Mouse (Mus musculus) liver, embryonic 12.5 days (tissue): ENCODE results near the gene Gm11127. TPM values are rescaled to one million over a fixed set of nuclear protein-coding genes. Genes with fewer than 3 reads are reported as not detected.
"Not testable (repeated sequence)": the region's sequence is repeated elsewhere in the genome, so short reads cannot be mapped to it uniquely, and the experiment has no call there.

ENCODE experiments used
- ATAC-seq: fragments of 200-750 bp; cut with Nextera tagmentation; 2 replicates; pipeline ENCODE4 v1.8.0; 2017; ENCODE audit warnings: moderate number of reproducible peaks, mild to moderate bottlenecking, moderate library complexity
- H3K27ac ChIP-seq: fragments of 300-500 bp; sonication (generic); 2 replicates; pipeline ENCODE4 v1.5.1; 2016; ENCODE audit warnings: mild to moderate bottlenecking
- H3K27me3 ChIP-seq: fragments of 300-500 bp; sonication (generic); replicated peaks from 2 replicates; pipeline ENCODE4 v1.6.1; 2016; ENCODE audit warnings: mild to moderate bottlenecking, moderate library complexity
- H3K36me3 ChIP-seq: fragments of 300-500 bp; sonication (generic); 2 replicates; pipeline ENCODE4 v1.6.1; 2016; ENCODE audit warnings: mild to moderate bottlenecking, moderate library complexity
- H3K4me1 ChIP-seq: fragments of 300-500 bp; sonication (generic); 2 replicates; pipeline ENCODE4 v1.6.1; 2016
- H3K4me2 ChIP-seq: fragments of 300-500 bp; sonication (generic); 2 replicates; pipeline ENCODE4 v1.6.1; 2016; ENCODE audit warnings: mild to moderate bottlenecking, moderate library complexity
- H3K4me3 ChIP-seq: fragments of 300-500 bp; sonication (generic); 2 replicates; pipeline ENCODE4 v1.5.1; 2016; ENCODE audit warnings: mild to moderate bottlenecking, moderate library complexity
- H3K9ac ChIP-seq: fragments of 300-500 bp; sonication (generic); 2 replicates; pipeline ENCODE4 v1.6.1; 2016; ENCODE audit warnings: mild to moderate bottlenecking, moderate library complexity
- H3K9me3 ChIP-seq: fragments of 300-500 bp; sonication (generic); replicated peaks from 2 replicates; pipeline ENCODE4 v1.6.1; 2016; ENCODE audit warnings: mild to moderate bottlenecking, moderate library complexity
- WGBS: fragments of 180-500 bp; shearing (Covaris S2); methylation state at CpG from one replicate; pipeline ENCODE4 v1.1.7; 2016; ENCODE audit not compliant: insufficient replicate concordance; 5-methylcytosine and 5-hydroxymethylcytosine counted together
- polyA plus RNA-seq: library from polyadenylated mRNA; unstranded; fragments of >200 nt; fragmentation: Nextera tagmentation; extraction: Ambion mirVana; gene quantifications from 2 replicates; pipeline ENCODE4 v1.2.1, GENCODE M21; 2016

Gm11127 gene
- polyA plus RNA-seq, 1 experiment from 2014 or later = not detected

GRCm38 (mm10) chr17:36057927-36058326, 244 bp downstream of the Gm11127 start:
- H3K9ac ChIP-seq, H3K4me1 ChIP-seq, H3K4me3 ChIP-seq, H3K36me3 ChIP-seq, H3K27me3 ChIP-seq, H3K9me3 ChIP-seq, ATAC-seq, H3K4me2 ChIP-seq, H3K27ac ChIP-seq: not testable (repeated sequence)
- WGBS = 84% methylated on average over 25 of the region's 25 CpGs

- Histone ChIP-seq H3K36me3 (no peaks in the 10 kb centered on the region), H3K27ac (no peak overlapping the region), H3K27me3 (no peaks in the 10 kb centered on the region), H3K9me3 (no peaks in the 10 kb centered on the region), H3K4me3 (peak overlapping the region; percentile 64), H3K9ac (peak overlapping the region; percentile 73), H3K4me2 (peak overlapping the region; percentile 83), H3K4me1 (peaks cover 21% of the 10 kb centered on the region)
- 76% methylated on average over 3 of the region's 3 CpGs for WGBS
- no peak for ATAC-seq
These were observed 14.9 kb downstream of the Gm11127 start for GRCm38 (mm10) chr17:36043286-36043685.

GRCm38 (mm10) chr17:36042610-36043169, 15.5 kb downstream of the Gm11127 start, which contains the start of the genes H2-T22 and Gm6034:
H2-T22 (minus strand) TSS chr17:36042747.
Gm6034 (plus strand) TSS chr17:36042961.
- peak within 1 kb of the TSS; percentile 73 for H3K9ac ChIP-seq
- ATAC-seq = peak; percentile 93
- 3% methylated on average over 12 of the region's 12 CpGs for WGBS

GRCm38 (mm10) chr17:36042055-36042454, 16.1 kb downstream of the Gm11127 start:
- Histone ChIP-seq H3K4me1 (peaks cover 21% of the 10 kb centered on the region), H3K4me2 (peak overlapping the region; percentile 83), H3K4me3 (peak overlapping the region; percentile 64), H3K9ac (peak overlapping the region; percentile 73)
- not testable (repeated sequence) for H3K9me3 ChIP-seq, H3K27ac ChIP-seq, H3K36me3 ChIP-seq, H3K27me3 ChIP-seq
- 4% methylated on average over 19 of the region's 19 CpGs for WGBS
- ATAC-seq = peak; percentile 40

More at GRCm38 (mm10) chr17:36042610-36043169, 15.5 kb downstream of the Gm11127 start, which contains the start of the genes H2-T22 and Gm6034:
- not testable (repeated sequence) for H3K36me3 ChIP-seq, H3K27ac ChIP-seq, H3K9me3 ChIP-seq, H3K27me3 ChIP-seq
- Histone ChIP-seq H3K4me3 (peak within 1 kb of the TSS; percentile 64), H3K4me2 (peak within 1 kb of the TSS; percentile 83), H3K4me1 (peaks cover 21% of the 10 kb centered on the region)

- not testable (repeated sequence) for H3K36me3 ChIP-seq, H3K4me2 ChIP-seq, ATAC-seq, H3K9me3 ChIP-seq, H3K27ac ChIP-seq, H3K9ac ChIP-seq, H3K27me3 ChIP-seq, H3K4me3 ChIP-seq
- WGBS = 77% methylated on average over 2 of the region's 2 CpGs
- peaks cover 21% of the 10 kb centered on the region for H3K4me1 ChIP-seq
These were observed 17.6 kb downstream of the Gm11127 start for GRCm38 (mm10) chr17:36040604-36041003.

GRCm38 (mm10) chr17:36036126-36036525, 22.0 kb downstream of the Gm11127 start:
- ATAC-seq, H3K4me3 ChIP-seq, H3K27me3 ChIP-seq, H3K4me2 ChIP-seq, H3K36me3 ChIP-seq, H3K27ac ChIP-seq, H3K9me3 ChIP-seq, H3K9ac ChIP-seq: not testable (repeated sequence)
- WGBS = 72% methylated on average over 13 of the region's 13 CpGs
- H3K4me1 ChIP-seq = peaks cover 11% of the 10 kb centered on the region

- H3K27ac ChIP-seq, H3K4me3 ChIP-seq, H3K27me3 ChIP-seq, H3K9me3 ChIP-seq, H3K9ac ChIP-seq, H3K36me3 ChIP-seq: not testable (repeated sequence)
- 26% methylated on average over 3 of the region's 3 CpGs for WGBS
- ATAC-seq = peak; percentile 60
- 0 out of 2 replicates have a peak overlapping the region, but pooled peaks have one; percentile 8 for H3K4me2 ChIP-seq
- peaks cover 19% of the 10 kb centered on the region for H3K4me1 ChIP-seq
These were observed 23.0 kb downstream of the Gm11127 start for GRCm38 (mm10) chr17:36035010-36035638.

DNA sequence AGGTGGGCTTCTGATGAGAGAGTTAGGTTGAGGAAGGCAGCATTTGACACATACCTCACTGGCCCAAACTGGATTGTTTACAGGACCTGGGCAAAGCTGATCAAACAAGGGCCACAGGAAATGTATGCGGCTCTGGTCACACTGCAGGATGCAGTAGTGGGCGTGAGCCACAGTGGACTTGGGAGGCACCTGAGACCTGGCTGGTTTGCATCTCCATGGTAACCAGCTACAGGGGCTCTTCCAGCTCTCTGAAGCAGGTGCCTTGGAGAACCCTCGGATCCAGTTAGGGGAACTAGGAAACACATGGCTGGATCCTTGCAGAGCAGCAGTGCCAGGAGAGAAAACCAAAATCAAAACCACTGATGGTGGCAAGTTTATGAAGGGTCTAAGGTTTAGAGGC, 23.6 kb downstream of the Gm11127 start:
- H3K9ac ChIP-seq, H3K36me3 ChIP-seq, H3K27me3 ChIP-seq, H3K9me3 ChIP-seq, H3K4me3 ChIP-seq, H3K27ac ChIP-seq: not testable (repeated sequence)
- Histone ChIP-seq H3K4me1 (peaks cover 23% of the 10 kb centered on the region), H3K4me2 (0 out of 2 replicates have a peak overlapping the region, but pooled peaks have one; percentile 8)
- 0 out of 2 replicates have a peak, but pooled peaks have one; percentile 21 for ATAC-seq
- WGBS = 51% methylated on average over 3 of the region's 3 CpGs

DNA sequence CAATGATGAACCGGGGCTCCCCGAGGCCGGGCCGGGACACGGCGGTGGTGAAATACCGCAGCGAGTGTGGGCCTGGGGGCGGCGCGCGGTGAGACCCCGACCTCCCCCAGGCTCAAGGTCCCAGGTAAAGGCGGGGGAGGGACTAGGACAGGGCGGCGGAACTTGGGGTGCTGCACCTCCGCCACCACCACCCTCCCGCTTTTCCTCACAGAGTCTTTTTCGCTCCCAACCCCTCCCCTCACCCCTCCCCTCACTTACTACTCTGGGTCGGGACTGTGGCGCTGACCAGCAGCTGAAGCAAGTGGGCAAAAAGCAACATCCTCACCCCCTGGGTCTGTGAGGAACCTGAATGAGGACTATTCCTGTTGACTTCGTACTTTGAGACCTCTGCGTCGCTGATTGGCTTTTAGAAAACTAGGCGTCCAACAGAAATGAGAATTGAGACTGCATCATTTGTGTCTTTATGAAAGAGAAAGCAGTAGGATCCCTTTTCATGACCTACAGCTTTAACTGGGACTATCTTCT, 25.8 kb downstream of the Gm11127 start, which contains the start of gene H2-T23:
Gene H2-T23 (minus strand): TSS at position 505 of the 525 bp plus-strand sequence.
- peak within 1 kb of the TSS; percentile 70 for H3K4me3 ChIP-seq
- H3K9me3 ChIP-seq, H3K36me3 ChIP-seq, H3K27me3 ChIP-seq: not testable (repeated sequence)
- peak within 1 kb of the TSS; percentile 93 for H3K4me2 ChIP-seq
- WGBS = 2% methylated on average over 24 of the region's 25 CpGs
- H3K4me1 ChIP-seq = peaks cover 33% of the 10 kb centered on the region
- ATAC-seq = peak; percentile 47
- peak within 1 kb of the TSS; percentile 75 for H3K9ac ChIP-seq
- H3K27ac ChIP-seq = peak within 1 kb of the TSS; percentile 64; the same call in 1 of the 2 replicates

DNA sequence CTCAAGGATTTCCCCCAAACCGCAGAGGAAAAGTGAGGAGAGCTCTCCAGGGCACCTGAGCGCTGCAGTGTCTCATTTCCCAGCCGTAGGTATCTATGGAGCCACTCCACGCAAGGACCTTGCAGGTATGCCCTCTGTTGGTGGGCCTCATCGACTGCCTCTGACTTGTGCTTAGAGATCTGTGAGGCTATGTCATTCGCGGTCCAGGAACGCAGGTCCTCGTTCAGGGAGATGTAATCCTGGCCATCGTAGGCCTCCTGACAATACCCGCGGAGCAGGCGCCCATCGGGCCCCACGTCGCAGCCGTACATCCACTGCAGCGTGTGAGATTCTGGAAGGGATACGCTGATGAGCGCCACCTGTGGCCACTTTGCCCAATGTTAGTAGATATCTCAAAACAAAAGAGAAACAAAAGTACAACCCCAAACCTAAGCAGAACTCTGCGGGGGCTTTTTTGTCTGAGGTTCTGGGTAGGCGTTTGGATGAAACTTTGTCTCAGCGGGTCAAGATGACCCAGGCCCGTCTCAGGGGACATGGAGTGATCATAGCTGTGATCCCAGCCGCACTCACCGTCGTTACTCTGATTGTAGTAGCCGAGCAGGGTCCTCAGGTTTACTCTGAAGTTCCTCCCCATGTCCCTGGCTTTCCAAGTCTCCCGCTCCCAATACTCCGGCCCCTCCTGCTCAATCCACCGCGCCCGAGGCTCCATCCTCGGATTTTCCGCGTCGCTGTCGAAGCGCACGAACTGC, 26.4 kb downstream of the Gm11127 start:
- Histone ChIP-seq H3K9ac (peak overlapping the region; percentile 75), H3K27ac (peak overlapping the region; percentile 64; the same call in 1 of the 2 replicates), H3K4me1 (peaks cover 33% of the 10 kb centered on the region), H3K4me3 (peak overlapping the region; percentile 70), H3K4me2 (peak overlapping the region; percentile 93)
- H3K36me3 ChIP-seq, H3K9me3 ChIP-seq, H3K27me3 ChIP-seq: not testable (repeated sequence)
- 3% methylated on average over 40 of the region's 40 CpGs for WGBS
- ATAC-seq = peak; percentile 48

DNA sequence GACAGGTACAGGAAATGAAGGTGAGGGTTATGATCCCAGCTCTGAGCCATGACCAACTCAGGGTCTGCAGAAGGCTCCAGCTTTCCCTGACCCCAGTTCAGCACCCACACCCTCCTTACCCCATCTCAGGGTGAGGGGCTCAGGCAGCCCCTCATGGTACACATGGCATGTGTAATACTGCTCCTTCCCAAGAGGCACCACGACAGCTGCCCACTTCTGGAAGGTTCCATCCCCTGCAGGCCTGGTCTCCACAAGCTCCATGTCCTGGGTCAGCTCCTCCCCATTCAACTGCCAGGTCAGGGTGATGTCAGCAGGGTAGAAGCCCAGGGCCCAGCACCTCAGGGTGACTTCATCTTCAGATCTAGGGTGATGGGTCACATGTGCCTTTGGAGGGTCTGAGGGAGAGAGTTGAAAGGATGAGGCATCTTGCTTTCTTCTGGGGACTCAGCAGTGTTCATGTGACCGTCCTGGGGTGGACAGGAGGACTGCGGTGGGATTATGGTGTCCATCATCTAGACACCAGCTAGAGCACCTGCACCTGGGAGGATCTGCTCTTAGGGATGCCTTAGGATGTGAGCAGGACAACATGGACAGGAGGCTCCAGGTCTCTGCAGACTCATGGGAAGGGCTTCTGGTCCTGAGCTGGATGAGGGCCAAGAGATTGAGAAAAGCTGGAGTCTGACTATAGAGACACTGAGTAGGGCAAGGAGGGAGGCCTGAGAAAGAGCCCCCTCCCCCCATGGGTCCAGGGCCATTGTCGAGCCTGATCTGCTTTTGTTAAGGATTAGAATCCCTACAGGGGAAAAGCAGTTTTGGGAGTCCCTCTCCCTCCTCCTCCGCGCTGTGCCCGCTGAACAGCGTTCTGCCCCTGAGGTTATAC, 27.2 kb downstream of the Gm11127 start:
- not testable (repeated sequence) for ATAC-seq, H3K9me3 ChIP-seq, H3K27me3 ChIP-seq, H3K36me3 ChIP-seq
- Histone ChIP-seq H3K4me1 (peaks cover 33% of the 10 kb centered on the region), H3K9ac (peak overlapping the region; percentile 75), H3K27ac (peak overlapping the region; percentile 22; the same call in 1 of the 2 replicates), H3K4me3 (peak overlapping the region; percentile 70), H3K4me2 (peak overlapping the region; percentile 93)
- 64% methylated on average over 8 of the region's 8 CpGs for WGBS
